Mouse (Mus musculus) lung, embryonic 14.5 days (tissue): ENCODE results near the gene Rasgef1b. TPM values are rescaled to one million over a fixed set of nuclear protein-coding genes. Genes with fewer than 3 reads are reported as not detected.

Experiments
- ATAC-seq: fragments of 200-750 bp; cut with Nextera tagmentation; 2 replicates; pipeline ENCODE4 v1.8.0; 2017; ENCODE audit warnings: mild to moderate bottlenecking, moderate TSS enrichment, moderate library complexity; ENCODE audit not compliant: insufficient read depth
- DNase-seq: peaks from one replicate; pipeline ENCODE4 v3.0.0-alpha.2; 2015
- H3K27ac ChIP-seq: fragments of 300-500 bp; sonication (generic); 2 replicates; pipeline ENCODE4 v1.5.1; 2014; ENCODE audit warnings: low read depth, mild to moderate bottlenecking, moderate library complexity
- H3K27me3 ChIP-seq: fragments of 300-500 bp; sonication (generic); 2 replicates; pipeline ENCODE4 v1.6.1; 2014; ENCODE audit warnings: low read length, control low read depth; ENCODE audit not compliant: insufficient read depth
- H3K36me3 ChIP-seq: fragments of 300-500 bp; sonication (generic); 2 replicates; pipeline ENCODE4 v1.6.1; 2014; ENCODE audit warnings: control low read depth; ENCODE audit not compliant: insufficient read depth
- H3K4me1 ChIP-seq: fragments of 300-500 bp; sonication (generic); 2 replicates; pipeline ENCODE4 v1.6.1; 2014; ENCODE audit warnings: antibody characterized with exemption, control low read depth; ENCODE audit not compliant: insufficient read depth
- H3K4me2 ChIP-seq: fragments of 300-500 bp; sonication (generic); 2 replicates; pipeline ENCODE4 v1.6.1; 2014; ENCODE audit warnings: mild to moderate bottlenecking
- H3K4me3 ChIP-seq: fragments of 300-500 bp; sonication (generic); 2 replicates; pipeline ENCODE4 v1.5.1; 2014; ENCODE audit warnings: low read depth, low read length
- H3K9ac ChIP-seq: fragments of 300-500 bp; sonication (generic); 2 replicates; pipeline ENCODE4 v1.6.1; 2014
- H3K9me3 ChIP-seq: fragments of 300-500 bp; sonication (generic); 2 replicates; pipeline ENCODE4 v1.6.1; 2016; ENCODE audit warnings: low read depth, low read length, control low read depth
- CTCF ChIP-seq: IDR thresholded peaks from 2 replicates; pipeline ENCODE4 v1.5.1; 2016; ENCODE audit warnings: antibody characterized with exemption, low read depth
- WGBS: fragments of 180-500 bp; shearing (Covaris S2); extraction: QIAGEN DNeasy Blood & Tissue Kit; methylation state at CpG from one replicate; pipeline ENCODE4 v1.1.7; 2014; 5-methylcytosine and 5-hydroxymethylcytosine counted together
- polyA plus RNA-seq: library from polyadenylated mRNA; unstranded; fragments of >200 nt; fragmentation: Nextera tagmentation; extraction: Ambion mirVana; gene quantifications from 2 replicates; pipeline ENCODE4 v1.2.1, GENCODE M21; 2014

Rasgef1b gene
- polyA plus RNA-seq, 1 experiment from 2014 or later: 15.9 TPM

GRCm38 (mm10) chr5:99278364-99278763 is 450.5 kb downstream of the Rasgef1b start:
- no peaks in the 10 kb centered on the region for H3K9me3 ChIP-seq
- TF ChIP-seq CTCF: no peak
- no peak overlapping the region for H3K27ac ChIP-seq
- no peaks in the 10 kb centered on the region for H3K36me3 ChIP-seq
- 79% methylated on average over 8 of the region's 8 CpGs for WGBS
- H3K4me1 ChIP-seq: no peaks in the 10 kb centered on the region
- no peak overlapping the region for H3K4me3 ChIP-seq
- ATAC-seq: no peak
- H3K9ac ChIP-seq: no peak overlapping the region
- H3K27me3 ChIP-seq: no peaks in the 10 kb centered on the region
- no peak for DNase-seq
- H3K4me2 ChIP-seq: no peak overlapping the region

GRCm38 (mm10) chr5:99277536-99277935 is 451.3 kb downstream of the Rasgef1b start:
- H3K4me3 ChIP-seq: no peak overlapping the region
- H3K4me2 ChIP-seq: no peak overlapping the region
- no peak for DNase-seq
- WGBS: 80% methylated on average over 9 of the region's 9 CpGs
- no peaks in the 10 kb centered on the region for H3K27me3 ChIP-seq
- TF ChIP-seq CTCF: no peak
- H3K4me1 ChIP-seq: no peaks in the 10 kb centered on the region
- H3K27ac ChIP-seq: no peak overlapping the region
- H3K9ac ChIP-seq: no peak overlapping the region
- no peak for ATAC-seq
- no peaks in the 10 kb centered on the region for H3K36me3 ChIP-seq
- H3K9me3 ChIP-seq: no peaks in the 10 kb centered on the region

GRCm38 (mm10) chr5:99274119-99274563 is 454.7 kb downstream of the Rasgef1b start:
- no peak overlapping the region for H3K27ac ChIP-seq
- no peaks in the 10 kb centered on the region for H3K9me3 ChIP-seq
- no peak for ATAC-seq

GRCm38 (mm10) chr5:99271531-99271930 is 457.3 kb downstream of the Rasgef1b start:
- Histone ChIP-seq H3K4me1 (no peaks in the 10 kb centered on the region), H3K4me2 (no peak overlapping the region), H3K27me3 (no peaks in the 10 kb centered on the region), H3K36me3 (no peaks in the 10 kb centered on the region), H3K4me3 (no peak overlapping the region), H3K9me3 (no peaks in the 10 kb centered on the region), H3K27ac (no peak overlapping the region), H3K9ac (no peak overlapping the region)
- WGBS: 45% methylated on average over 1 of the region's 1 CpGs
- DNase-seq (peak; percentile 28), ATAC-seq (no peak)
- no peak for TF ChIP-seq CTCF

More at GRCm38 (mm10) chr5:99274119-99274563, 454.7 kb downstream of the Rasgef1b start:
- no peak overlapping the region for H3K4me2 ChIP-seq
- WGBS: 44% methylated on average over 12 of the region's 12 CpGs
- no peak overlapping the region for H3K9ac ChIP-seq
- no peaks in the 10 kb centered on the region for H3K27me3 ChIP-seq
- no peaks in the 10 kb centered on the region for H3K4me1 ChIP-seq
- no peaks in the 10 kb centered on the region for H3K36me3 ChIP-seq
- DNase-seq: peak; percentile 35
- H3K4me3 ChIP-seq: no peak overlapping the region
- no peak for TF ChIP-seq CTCF

GRCm38 (mm10) chr5:99269131-99269530 is 459.7 kb downstream of the Rasgef1b start:
- H3K4me2 ChIP-seq: no peak overlapping the region
- H3K9me3 ChIP-seq: no peaks in the 10 kb centered on the region
- ATAC-seq (no peak), DNase-seq (no peak)
- no peaks in the 10 kb centered on the region for H3K36me3 ChIP-seq
- H3K4me1 ChIP-seq: no peaks in the 10 kb centered on the region
- H3K27ac ChIP-seq: no peak overlapping the region
- no peak overlapping the region for H3K4me3 ChIP-seq
- H3K9ac ChIP-seq: no peak overlapping the region
- H3K27me3 ChIP-seq: no peaks in the 10 kb centered on the region
- WGBS: 78% methylated on average over 2 of the region's 2 CpGs
- TF ChIP-seq CTCF: no peak

- Histone ChIP-seq H3K27me3 (no peaks in the 10 kb centered on the region), H3K27ac (no peak overlapping the region), H3K9me3 (no peaks in the 10 kb centered on the region), H3K9ac (no peak overlapping the region), H3K4me3 (no peak overlapping the region), H3K4me1 (no peaks in the 10 kb centered on the region), H3K4me2 (no peak overlapping the region), H3K36me3 (no peaks in the 10 kb centered on the region)
- TF ChIP-seq CTCF: no peak
- DNase-seq: no peak
- no peak for ATAC-seq
- 82% methylated on average over 5 of the region's 5 CpGs for WGBS
These were observed 461.5 kb downstream of the Rasgef1b start for GRCm38 (mm10) chr5:99267338-99267737.

- Histone ChIP-seq H3K4me2 (no peak overlapping the region), H3K9me3 (no peaks in the 10 kb centered on the region), H3K4me3 (no peak overlapping the region), H3K4me1 (0 out of 2 replicates have a peak, but pooled peaks cover 2% of the 10 kb centered on the region), H3K27me3 (no peaks in the 10 kb centered on the region), H3K27ac (no peak overlapping the region), H3K9ac (no peak overlapping the region), H3K36me3 (no peaks in the 10 kb centered on the region)
- DNase-seq (no peak), ATAC-seq (no peak)
- no peak for TF ChIP-seq CTCF
- 85% methylated on average over 8 of the region's 8 CpGs for WGBS
These were observed 462.6 kb downstream of the Rasgef1b start for GRCm38 (mm10) chr5:99266301-99266700.
